Mouse (Mus musculus) cortical plate, adult 2 months (tissue): ENCODE measurements at regions not wholly inside any gene's neighbourhood (a gene's known extent, or its start where the extent isn't known, plus 50 kb on each side); places are given as distances from the start of the nearest gene placed in this dataset.

Source experiments
- H3K27ac ChIP-seq: fragments of 200-500 bp; 2 replicates; pipeline ENCODE4 v1.5.1; 2012; ENCODE audit warnings: low read length, control low read depth, inconsistent platforms; ENCODE audit not compliant: insufficient read depth
- H3K4me1 ChIP-seq: fragments of 200-500 bp; 2 replicates; pipeline ENCODE4 v1.6.1; 2011; ENCODE audit warnings: low read length; ENCODE audit not compliant: control insufficient read depth, insufficient read depth
- H3K4me3 ChIP-seq: fragments of 200-500 bp; 2 replicates; pipeline ENCODE4 v1.5.1; 2011; ENCODE audit warnings: mild to moderate bottlenecking, low read length, control low read depth; ENCODE audit not compliant: insufficient read depth
- CTCF ChIP-seq: fragments of 200-500 bp; IDR thresholded peaks from 2 replicates; pipeline ENCODE4 v1.5.1; 2011; ENCODE audit warnings: mild to moderate bottlenecking, control low read depth, low read length; ENCODE audit not compliant: insufficient read depth; ENCODE audit errors: extremely low read depth
- POLR2A ChIP-seq: fragments of 200-500 bp; IDR thresholded peaks from 2 replicates; pipeline ENCODE4 v1.6.1; 2011; ENCODE audit warnings: mild to moderate bottlenecking, low read length, control low read depth; ENCODE audit not compliant: insufficient read depth; ENCODE audit errors: extremely low read depth

- H3K4me1 ChIP-seq = no peaks in the 10 kb centered on the region
- H3K4me3 ChIP-seq = no peak overlapping the region
- no peak overlapping the region for H3K27ac ChIP-seq
- TF ChIP-seq POLR2A (no peak), CTCF (no peak)
Measured at GRCm38 (mm10) chr2:171737761-171738160, 305.5 kb downstream of the Cbln4 start.

- Histone ChIP-seq H3K4me1 (no peaks in the 10 kb centered on the region), H3K27ac (no peak overlapping the region), H3K4me3 (no peak overlapping the region)
- TF ChIP-seq POLR2A (no peak), CTCF (no peak)
Measured at GRCm38 (mm10) chr2:171735061-171735490, 308.2 kb downstream of the Cbln4 start.

GRCm38 (mm10) chr2:171734634-171734987 is 308.7 kb downstream of the Cbln4 start:
- Histone ChIP-seq H3K27ac (no peak overlapping the region), H3K4me1 (no peaks in the 10 kb centered on the region), H3K4me3 (no peak overlapping the region)
- TF ChIP-seq CTCF = no peak
- no peak for TF ChIP-seq POLR2A

- H3K4me3 ChIP-seq = no peak overlapping the region
- H3K4me1 ChIP-seq = no peaks in the 10 kb centered on the region
- H3K27ac ChIP-seq = no peak overlapping the region
- no peak for TF ChIP-seq CTCF
- no peak for TF ChIP-seq POLR2A
Measured at GRCm38 (mm10) chr2:171733965-171734633, 309.2 kb downstream of the Cbln4 start.

- Histone ChIP-seq H3K27ac (no peak overlapping the region), H3K4me3 (no peak overlapping the region), H3K4me1 (no peaks in the 10 kb centered on the region)
- TF ChIP-seq CTCF = no peak
- TF ChIP-seq POLR2A = no peak
Measured at GRCm38 (mm10) chr2:171719269-171719668, 324.0 kb downstream of the Cbln4 start.

- H3K27ac ChIP-seq = no peak overlapping the region
- no peaks in the 10 kb centered on the region for H3K4me1 ChIP-seq
- H3K4me3 ChIP-seq = no peak overlapping the region
- TF ChIP-seq CTCF (no peak), POLR2A (no peak)
Measured at GRCm38 (mm10) chr2:171718855-171719254, 324.4 kb downstream of the Cbln4 start.

GRCm38 (mm10) chr2:171712816-171713570 is 330.3 kb downstream of the Cbln4 start:
- Histone ChIP-seq H3K27ac (no peak overlapping the region), H3K4me1 (no peaks in the 10 kb centered on the region; the same call in 1 of the 2 replicates), H3K4me3 (no peak overlapping the region)
- TF ChIP-seq CTCF (no peak), POLR2A (no peak)

- H3K4me1 ChIP-seq = no peaks in the 10 kb centered on the region
- H3K4me3 ChIP-seq = no peak overlapping the region
- TF ChIP-seq POLR2A (no peak), CTCF (no peak)
- no peak overlapping the region for H3K27ac ChIP-seq
Measured at GRCm38 (mm10) chr2:171693526-171693925, 349.7 kb downstream of the Cbln4 start.

GRCm38 (mm10) chr2:171690781-171691180 is 352.5 kb downstream of the Cbln4 start:
- H3K4me1 ChIP-seq = no peaks in the 10 kb centered on the region
- no peak overlapping the region for H3K27ac ChIP-seq
- no peak overlapping the region for H3K4me3 ChIP-seq
- TF ChIP-seq POLR2A (no peak), CTCF (no peak)

GRCm38 (mm10) chr2:171689102-171689501 is 354.2 kb downstream of the Cbln4 start:
- TF ChIP-seq CTCF (no peak), POLR2A (no peak)
- H3K27ac ChIP-seq = no peak overlapping the region
- H3K4me1 ChIP-seq = no peaks in the 10 kb centered on the region

More at GRCm38 (mm10) chr2:171689102-171689501, 354.2 kb downstream of the Cbln4 start:
- no peak overlapping the region for H3K4me3 ChIP-seq
